Mouse (Mus musculus) heart, postnatal 4 days (tissue): Measurements from ENCODE around the gene Ubl3. TPM values are rescaled to one million over a fixed set of nuclear protein-coding genes. Genes with fewer than 3 reads are reported as not detected.

ENCODE experiments used
- DNase-seq: peaks from one replicate; pipeline ENCODE4 v3.0.0; 2021
- total RNA-seq, 2 experiments: library from RNA; stranded (reverse); gene quantifications; 2 replicates each; pipeline ENCODE4 v1.2.3; 2021

Ubl3 gene
- total RNA-seq = 10 to 100 TPM; 71.4 to 82.6 TPM

DNA sequence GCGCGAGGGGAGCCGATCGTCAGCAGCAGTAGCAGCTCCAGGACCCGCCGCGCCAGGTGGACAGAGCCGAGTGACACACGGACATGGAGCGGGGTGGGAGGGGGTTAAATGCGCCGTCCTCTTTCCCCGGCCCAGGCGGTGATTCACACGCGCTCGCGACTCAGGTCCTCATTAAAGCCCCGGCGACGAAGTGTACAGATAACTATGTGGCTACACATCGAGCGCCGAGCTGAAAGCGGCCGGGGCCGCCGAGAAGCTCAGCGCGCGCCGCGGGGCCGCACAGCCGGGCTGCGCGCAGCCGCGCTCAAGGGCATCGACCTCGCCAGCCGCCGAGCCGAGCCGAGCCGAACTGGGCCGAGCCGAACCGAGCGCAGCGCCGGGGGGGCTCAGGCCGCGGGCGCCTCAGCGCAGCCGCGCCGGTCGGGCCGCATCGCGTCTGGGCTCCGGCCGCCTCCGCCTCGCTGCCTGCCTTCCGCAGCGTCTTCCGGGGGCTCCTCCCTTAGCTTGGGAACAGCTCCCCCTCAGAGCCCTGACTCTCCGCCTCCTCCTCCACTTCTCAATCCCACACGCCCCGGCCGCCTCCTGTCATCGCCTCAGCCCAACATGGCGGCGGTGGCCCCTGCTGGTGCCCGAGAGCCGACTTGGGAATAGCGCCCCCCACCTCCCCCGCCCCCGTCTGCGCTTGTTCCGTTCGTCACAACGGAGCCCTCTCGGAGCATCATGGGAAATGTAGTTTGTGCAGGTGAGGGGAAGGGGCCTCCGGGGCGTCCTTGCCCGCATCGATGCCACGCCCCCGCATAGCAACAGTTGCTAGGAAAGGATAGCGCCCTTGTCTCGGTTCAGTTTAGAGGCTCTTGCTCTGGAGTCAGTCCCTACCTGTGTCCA is at the start of gene Ubl3:
TSS of gene Ubl3 (minus strand) at position 603 of the 885 bp plus-strand sequence.
- DNase-seq = peak; percentile 95

DNA sequence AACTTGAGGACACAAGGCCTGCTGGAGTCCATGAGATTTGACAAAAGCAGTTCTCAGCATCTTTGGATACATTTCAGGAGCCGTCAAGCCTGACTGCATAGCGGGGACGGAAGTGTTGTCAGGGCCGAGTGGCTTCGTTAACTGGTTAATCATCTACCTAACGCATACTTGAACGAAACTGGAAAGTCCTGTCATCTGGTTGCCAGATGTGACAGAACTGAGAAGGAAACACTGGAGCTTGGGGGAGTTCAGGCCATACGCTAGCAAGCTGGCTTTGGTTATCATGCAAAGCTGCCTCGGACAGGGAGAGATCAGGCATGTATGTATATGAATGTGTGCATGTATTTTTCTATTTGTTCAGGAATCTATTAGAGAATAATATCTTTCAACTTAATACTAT is 45.8 kb upstream of the Ubl3 start:
- DNase-seq = no peak

DNA sequence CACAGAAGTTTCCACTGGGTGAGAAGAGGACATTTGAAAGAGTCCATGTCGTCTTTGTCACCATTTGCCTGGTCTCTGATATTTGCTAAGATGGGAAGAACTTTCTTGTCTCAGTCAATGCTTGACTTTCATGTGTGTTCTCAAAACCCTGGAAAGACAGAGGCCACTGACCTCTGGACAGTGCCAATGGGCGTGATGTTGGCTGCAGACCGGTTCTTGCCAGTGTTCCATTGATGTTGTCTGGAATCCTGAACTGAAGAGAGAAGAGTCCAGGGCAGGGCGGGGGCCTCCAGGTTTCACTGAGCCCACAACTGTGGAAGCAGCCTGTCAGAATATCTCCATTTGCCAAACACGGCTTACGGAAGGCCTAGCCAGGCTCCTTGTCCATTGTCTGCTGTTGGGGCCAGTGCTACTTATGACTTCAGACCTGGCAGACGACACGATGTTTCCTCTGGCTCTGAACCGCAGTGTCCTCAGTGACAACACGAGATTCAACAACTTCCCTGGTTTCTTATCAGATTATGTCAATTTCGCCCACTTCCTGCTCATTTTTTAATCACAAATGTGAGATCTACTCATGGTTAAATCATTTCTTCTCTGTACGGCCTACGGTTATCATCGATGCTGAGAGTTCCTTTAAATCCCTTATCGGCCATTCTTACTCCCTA is 43.6 kb upstream of the Ubl3 start:
- DNase-seq = no peak

DNA sequence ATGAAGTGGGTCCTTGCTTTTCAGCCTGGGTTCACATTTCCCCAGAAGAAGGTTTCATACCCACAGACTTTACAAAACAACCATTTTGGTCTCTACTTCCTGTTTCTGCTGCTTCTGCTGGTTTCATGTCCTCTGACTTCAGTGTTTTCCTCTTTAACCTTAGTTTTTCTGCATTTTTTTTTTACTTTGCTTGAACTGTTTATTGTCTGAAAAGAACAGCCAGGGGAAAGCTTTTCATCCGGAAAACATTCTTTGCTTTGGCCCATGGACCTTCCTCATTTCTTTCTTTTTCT is 42.8 kb upstream of the Ubl3 start:
- DNase-seq = no peak

DNA sequence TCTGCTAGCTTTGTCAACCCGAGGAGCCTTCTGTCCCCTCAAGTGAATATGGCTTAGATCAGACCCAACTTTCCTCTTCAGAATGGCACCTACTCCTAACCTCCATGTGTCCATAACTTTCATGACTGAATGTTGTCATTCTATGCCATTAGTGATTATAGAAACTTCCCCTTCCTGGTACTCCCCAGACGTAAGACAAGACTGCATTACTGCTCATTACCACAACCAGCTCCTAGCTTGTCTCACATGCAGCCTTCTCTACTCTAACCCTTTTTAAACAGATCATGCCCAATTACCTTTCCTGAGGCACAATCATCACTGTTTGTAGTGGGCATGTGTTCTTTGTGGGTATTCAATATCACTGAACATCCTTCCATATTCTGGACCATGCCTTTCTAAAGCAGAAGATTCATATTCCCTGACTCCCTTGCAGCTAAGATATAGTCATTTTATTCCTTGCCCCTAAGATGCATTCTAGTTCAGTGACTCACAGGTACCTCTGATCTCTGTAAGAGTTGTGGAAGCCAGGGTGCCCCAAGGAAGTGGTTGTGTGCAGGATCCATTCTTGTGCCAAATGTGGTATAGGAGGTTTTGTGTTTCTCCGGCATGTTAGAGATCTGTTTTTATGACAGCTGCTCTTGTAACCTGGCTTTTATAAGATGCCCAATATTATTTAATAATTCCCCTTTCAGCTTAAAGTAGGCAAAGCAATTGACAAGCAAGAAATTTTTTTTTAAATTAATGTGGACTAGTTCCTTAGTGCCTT is 42.3 kb upstream of the Ubl3 start:
- no peak for DNase-seq

DNA sequence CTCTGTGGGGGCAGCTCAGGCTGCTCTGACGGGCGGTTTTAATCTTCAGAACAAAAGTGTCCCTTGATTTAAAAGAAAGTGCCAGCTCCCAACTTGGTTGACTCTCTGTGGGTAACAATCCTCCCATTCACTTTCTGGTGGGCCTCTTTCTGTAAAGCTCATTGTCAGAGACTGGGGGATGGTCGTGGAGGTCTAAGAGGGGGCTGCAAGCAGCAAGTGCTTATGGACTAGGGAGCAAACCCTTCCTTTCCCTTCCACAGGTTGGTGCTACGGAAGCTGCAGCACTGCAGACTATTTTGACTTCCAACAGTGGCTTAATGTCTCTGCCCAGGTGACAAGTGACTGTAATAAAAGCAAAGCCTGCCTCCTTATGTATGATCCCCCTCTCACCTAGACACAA is 41.0 kb upstream of the Ubl3 start:
- DNase-seq = no peak

DNA sequence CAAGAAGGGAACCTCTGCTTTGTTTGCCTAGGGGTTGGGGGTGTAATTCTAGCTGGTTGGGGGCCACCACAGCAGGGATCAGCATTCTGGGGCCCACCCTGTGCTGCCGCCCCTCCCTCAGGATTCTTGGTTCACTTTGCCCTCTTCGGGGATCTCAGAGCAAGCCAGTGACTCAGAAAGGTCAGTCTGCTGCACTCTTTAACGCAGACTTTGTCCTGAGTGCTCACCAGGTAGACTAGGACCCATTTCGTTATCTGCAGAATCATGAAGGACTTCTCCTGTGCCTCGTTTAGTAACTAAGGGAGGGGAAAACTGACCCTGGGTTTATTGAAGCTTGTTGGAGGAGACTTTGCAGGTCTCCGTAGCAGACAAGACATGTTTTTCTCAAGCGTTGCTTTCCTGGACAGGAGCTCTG is 38.9 kb upstream of the Ubl3 start:
- DNase-seq = no peak

DNA sequence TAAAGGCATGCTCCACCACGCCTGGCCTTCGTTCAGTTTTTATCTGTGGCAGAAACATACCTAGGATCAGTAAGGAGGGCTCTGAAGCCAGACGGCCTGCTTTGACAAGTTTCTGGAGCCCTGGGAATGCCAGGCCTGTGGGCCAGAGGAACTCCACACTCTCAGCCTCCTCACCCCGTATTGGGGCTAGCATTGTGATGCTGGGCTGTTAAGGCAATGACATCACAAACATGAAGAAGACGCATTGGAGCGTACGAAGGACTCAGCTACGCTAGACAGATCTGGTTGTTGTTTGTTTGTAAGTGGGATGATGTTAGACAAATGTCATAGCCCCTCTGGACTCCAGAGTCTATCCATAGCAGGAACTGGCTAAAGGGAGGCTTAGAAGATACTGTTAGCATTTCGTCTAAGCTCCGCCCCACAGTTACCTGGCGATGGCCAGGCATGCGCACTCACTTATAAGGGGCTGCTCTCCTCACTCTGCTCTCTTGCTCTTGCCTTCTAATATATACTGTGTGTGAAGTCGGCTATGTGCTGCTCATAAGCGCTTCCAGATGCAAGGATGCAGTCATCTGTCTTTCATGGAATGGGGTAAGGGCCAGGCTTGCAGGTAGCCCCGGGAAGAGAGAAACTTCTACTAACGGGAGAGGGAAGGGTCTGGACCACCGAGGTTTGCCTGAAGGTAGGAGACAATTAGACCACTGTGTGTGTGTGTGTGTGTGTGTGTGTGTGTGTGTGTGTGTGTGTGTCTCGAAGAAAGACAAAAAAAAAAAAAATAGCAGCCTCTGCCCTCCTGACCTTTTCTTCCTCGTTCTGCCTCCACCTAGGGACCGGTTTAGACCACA is 38.2 kb upstream of the Ubl3 start:
- no peak for DNase-seq

DNA sequence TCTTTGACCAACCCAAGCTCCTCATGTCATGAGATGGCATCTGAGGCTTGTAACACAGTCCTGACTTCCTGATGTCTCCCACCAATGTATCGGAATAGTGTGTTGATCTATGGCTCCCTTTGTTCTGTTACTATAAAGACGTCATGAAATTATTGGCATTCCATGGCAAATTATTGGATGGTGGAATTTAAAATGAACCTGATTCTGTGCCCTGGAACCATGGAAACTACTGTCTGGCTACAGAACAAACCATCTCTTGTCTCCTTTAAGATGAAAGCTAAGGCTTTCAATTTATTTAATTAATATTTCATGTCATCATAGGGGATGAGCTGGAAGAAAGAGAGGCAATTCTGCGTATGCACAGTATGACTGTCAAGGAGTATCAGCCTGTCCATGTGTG is 36.4 kb upstream of the Ubl3 start:
- DNase-seq = no peak

DNA sequence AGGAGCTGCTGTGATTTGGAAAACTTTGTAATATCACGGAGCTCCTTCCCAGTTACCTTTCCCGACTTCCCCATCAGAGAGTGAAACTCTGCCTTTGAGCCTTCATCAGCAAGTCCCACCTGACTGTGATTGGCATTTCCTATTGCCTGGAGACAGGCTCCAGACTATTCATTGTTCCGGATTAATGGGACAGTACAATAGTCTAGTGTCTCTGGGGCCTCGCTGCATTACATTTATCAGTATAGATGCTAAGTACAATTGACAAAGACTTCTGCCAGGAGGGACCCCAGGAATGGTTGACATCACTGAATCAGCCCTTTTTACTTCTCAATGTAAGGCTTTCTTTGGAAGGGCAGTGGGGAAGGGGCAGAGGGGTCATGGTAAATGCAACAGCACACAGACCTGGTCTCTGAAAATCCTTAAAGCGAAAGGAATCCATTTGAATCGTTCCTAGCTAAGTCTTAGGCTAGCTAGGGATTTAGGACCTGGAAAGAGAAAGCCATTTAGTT is 35.6 kb upstream of the Ubl3 start:
- no peak for DNase-seq

DNA sequence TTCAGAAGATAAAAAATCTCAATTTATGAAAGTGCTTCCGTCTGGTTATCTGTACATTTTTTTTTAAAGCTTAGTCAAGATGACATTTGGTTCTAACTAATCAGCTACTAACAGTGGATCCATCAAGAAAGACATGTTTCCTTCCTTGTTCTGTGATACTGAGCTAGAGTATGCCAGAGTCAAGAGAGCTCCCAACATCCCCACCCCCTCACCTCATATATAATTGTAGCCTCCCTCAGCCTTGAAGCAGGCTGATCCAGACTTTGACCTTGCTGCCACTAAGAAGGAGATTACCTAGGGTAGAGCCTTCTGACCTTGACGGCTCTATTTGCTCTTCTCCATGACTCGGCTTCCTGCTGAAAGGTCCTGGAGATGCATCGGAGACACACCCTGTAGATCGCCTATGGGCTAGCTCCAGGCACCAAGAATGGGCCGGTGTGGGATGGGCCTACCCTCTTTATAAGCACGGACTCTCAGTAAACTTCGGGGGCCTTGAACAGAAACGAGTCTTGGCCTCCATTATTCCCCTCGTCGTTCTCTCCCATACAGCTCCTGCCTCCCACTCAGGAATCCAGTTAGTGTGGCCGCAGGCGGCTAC is 27.9 kb upstream of the Ubl3 start:
- DNase-seq = no peak

DNA sequence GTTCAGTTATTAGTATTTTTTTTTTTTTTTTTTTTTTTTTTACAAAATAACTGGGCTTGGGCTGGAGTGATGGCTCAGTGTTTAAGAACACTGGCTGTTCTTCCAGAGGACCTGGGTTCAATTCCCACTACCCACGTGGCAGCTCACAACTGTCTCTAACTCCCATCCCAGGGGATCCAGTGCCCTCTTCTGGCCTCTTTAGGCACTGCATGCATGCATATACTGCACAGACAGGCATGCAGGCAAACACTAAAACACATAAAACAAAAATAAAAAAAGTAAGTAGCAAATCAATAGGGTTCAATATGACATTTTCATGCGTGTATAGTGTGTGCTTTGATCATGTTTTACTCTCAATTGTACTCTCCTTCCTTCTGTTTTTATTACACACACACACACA is 26.6 kb upstream of the Ubl3 start:
- no peak for DNase-seq

DNA sequence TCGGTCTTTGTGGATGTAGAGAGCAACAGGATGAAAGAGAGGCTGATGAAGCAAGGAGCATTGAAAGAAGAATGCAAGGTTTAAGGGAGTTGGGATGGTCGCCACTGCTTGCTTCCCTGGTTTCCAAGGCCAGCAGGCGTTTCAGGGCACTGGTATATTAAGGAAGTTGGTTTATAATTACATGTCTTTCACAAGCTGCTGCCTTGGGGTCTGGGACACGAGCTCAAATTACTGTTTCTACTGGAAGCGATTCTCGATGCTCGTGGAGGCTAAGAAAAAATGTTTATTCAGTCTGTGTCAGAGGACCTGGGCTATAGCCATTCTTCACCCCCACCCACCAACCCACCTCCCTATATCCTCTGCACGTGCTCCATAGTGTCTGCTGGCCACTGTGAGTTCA is 25.8 kb upstream of the Ubl3 start:
- no peak for DNase-seq

DNA sequence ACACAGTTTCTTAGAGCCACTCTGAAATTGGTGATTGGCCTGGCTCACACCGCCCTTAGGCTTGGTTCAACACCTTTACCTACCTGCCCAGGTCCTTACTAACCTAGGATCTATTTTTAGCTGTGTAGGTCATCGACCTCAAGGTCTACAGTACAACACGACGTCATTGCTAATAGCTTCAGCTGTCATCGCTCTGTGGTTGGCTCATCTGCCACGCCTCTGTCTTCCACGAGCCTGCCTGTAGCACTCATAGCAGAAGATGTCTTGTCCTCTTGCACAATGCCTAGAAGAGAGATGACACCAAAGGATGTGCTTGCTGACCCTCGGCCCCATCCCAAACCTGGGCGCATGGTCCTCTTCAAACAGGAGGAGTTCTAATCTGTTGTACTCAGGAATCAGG is 24.7 kb upstream of the Ubl3 start:
- no peak for DNase-seq

DNA sequence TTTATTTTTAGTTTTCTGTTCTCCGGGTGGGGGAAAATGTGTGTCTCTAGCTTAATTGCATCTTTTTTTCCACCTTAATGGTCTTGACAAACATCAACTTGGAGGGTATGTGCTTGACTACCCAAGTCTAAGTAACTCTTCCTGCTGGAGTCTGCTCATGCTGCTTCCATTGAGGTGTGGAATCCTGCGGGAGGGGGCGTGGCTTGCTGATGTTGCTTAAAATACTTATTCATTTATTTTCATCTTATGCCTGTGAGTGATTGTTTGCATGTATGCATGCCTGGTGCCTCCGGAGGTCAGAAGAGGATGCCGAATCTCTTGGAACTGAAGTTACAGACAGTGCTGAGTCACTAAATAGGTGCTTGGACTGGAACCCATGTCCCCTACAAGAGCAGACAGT is 22.6 kb upstream of the Ubl3 start:
- DNase-seq = no peak

DNA sequence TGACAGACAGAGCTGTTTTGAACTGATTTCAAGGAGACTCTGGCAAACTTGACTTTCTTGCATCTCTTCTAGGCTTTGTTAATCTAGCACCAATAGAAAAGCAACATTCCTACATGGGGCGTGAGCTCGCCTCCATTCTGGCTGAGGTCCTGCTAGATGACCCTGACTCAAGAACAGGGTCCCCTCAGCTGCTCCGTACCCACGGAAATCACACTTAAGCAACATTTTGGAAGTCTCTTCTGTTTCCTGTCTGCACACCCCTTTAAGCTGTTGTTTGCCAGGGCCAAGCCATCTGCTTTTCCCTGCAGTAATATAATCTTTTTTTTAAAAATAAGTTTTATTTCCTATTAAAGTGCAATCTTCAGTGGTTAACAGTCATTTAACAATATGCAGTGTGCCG is 20.1 kb upstream of the Ubl3 start:
- DNase-seq = no peak

DNA sequence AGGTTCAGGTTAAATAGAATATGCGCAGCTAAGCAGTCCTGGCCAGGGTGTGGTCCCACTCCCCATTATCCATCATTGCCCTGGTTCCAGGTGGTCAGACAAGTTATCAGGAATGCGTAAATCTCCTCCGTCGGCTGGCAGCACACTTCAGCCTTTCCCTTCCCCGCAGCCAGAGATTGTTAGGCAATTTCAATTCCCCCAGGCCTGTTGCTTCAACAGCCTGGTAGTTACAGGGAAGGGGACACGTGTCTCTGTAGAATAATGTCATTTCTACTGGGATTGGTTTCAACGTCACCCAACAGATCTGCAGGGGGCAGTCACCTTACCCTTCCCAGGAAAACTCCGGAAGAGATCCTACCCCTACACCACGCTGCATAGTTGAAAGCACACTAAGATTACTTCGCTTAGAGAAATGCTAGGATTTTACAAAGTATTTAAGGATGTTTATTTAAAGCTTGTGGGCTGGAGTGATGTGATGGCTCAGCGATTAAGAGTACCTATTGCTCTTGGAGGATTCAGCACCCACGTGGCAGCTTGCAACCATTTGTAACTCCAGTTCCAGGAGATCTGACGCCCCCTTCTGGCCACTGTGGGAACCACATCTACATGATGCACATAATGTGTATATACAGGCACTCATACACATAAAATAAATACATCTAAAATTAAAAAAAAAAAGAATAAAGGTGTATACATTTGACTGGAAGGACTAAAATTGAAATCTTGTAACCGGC is 18.1 kb upstream of the Ubl3 start:
- DNase-seq = no peak

DNA sequence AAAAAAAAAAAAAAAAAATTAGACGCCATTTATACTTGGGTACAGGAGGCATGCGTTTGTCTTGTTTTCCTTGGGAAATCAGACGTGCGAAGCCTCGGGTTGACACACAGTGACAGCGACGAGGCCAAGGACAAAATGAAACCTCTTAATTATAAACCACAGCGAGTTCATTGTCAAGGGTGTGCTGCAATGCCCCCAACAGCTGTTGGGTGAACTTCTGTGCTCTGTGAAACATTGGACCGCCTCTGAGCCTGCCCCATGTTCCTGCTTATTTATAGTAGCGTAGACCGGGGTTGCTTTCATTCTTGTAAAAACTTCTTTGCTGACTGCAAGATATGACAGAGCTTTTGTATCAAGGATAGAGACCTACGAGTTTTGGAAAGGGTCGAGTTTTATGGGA is 16.9 kb upstream of the Ubl3 start:
- DNase-seq = no peak

DNA sequence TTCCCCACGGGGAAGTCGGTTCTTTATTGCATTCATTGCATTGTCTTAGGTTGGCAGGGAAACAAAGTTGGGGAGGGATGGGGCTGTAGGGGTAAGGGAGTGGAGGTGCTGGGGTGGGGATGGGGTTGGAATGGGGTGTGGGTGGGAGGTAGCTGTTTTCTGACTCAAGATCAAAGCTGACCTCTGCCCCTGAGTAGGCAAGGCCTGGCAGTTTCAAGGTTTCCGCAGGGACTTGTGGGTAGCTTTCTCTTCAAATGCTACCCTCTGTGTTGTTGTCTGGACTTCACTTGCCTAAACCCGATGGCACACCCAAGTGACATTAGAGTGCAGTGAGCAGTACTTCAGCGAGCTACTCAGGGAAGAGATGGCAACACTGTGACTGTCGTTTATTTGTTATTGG is 13.0 kb upstream of the Ubl3 start:
- no peak for DNase-seq

DNA sequence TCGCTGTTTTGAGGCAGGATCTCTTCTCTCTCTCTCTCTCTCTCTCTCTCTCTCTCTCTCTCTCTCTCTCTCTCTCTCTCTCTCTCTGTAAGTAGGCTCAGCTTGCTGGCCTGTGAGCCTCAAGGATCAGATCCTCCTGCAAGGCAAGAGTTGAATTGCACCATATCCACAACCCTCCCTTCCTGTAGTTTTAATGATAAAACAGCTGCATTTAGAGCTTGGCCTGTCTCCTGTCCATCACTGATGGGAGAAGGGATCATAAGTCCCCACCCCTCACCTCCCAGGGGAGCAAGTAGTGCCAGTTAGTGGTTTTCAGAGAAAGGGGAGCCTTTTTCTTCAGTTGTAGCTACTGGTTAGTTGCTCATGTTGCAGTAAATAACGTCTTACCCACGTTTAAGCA is 11.5 kb upstream of the Ubl3 start:
- no peak for DNase-seq

DNA sequence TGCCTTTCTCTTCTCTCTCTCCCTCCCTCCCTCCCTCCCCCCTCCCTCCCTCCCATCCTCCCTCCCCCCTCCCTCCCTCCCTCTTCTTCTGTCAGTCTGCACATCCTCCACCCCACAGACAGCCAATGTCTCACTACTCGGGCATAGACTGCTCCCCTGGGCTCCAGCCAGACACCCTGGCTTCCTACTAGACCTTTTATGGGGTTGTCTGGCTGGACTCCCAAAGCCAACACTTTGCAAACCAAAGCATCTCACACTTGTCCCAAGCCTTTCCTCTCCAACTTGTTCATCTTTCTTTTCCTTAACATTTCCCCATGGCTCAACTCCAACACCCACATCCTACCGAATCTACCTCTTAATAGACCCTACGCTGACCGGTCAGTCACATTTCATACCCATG is 10.7 kb upstream of the Ubl3 start:
- no peak for DNase-seq
